Mouse (Mus musculus) G1E (cell line): ENCODE data around the gene Vdr.

Experiments used
- CTCF ChIP-seq: IDR thresholded peaks from 2 replicates; pipeline ENCODE4 v1.5.1; 2012; ENCODE audit warnings: low read depth, low read length, inconsistent platforms, mixed read lengths
- POLR2AphosphoS5 ChIP-seq: IDR thresholded peaks from 2 replicates; pipeline ENCODE4 v1.6.1; 2012; ENCODE audit warnings: low read depth, low read length, inconsistent platforms; ENCODE audit not compliant: insufficient replicate concordance

DNA sequence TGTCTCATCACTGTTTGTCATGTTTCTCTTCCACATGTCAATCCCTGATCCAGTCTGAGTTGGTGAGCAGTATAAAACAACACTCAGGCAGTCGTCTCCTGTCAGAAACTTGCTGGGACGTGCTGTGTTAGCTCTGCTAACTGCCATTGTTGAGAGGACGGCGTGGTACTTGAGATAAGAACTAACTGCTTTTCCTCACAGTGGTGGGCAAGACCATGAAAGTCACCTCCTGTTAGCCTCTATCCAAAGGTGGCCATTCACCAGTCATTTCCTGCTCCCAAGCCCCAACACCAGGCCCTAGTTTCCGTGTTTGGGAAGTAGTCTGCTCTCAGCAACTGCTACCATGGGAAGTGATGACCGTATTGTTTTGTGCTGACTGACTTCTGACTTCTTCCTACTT is 45.3 kb downstream of the Vdr start:
- TF ChIP-seq POLR2AphosphoS5 (no peak), CTCF (no peak)
